23 mouse cellular contexts compared by ENCODE assay signal in genomic region chr8:90499315-90499714, GRCm38 (mm10).
DNase-seq lines count a peak whose midpoint lies in the region; ATAC-seq and TF ChIP-seq lines count a peak whose summit lies in the region.
"Had no signal": no experiment of that assay in that cellular context is flagged by ENCODE, and none has a peak within 500 bp of the region (broad histone marks: within the 10 kb centered on the region; RNA-seq: fewer than 3 reads in every experiment).

No protein-coding gene starts in this region.

- no peaks in the 10 kb centered on the region for H3K27me3 ChIP-seq in forebrain, embryonic 10.5 days (ENCODE audit: poor library complexity, severe bottlenecking)
- no peaks in the 10 kb centered on the region for H3K27me3 ChIP-seq in forebrain, postnatal 0 days (ENCODE audit: insufficient read depth, low read length)
- H3K27me3 ChIP-seq in hindbrain, embryonic 14.5 days (ENCODE audit: control insufficient read depth, insufficient read depth, low read length) = no peaks in the 10 kb centered on the region
- no peaks in the 10 kb centered on the region for H3K27me3 ChIP-seq in hindbrain, embryonic 16.5 days (replicated peaks; ENCODE audit: control insufficient read depth, insufficient read depth, low read length)
- no peaks in the 10 kb centered on the region for H3K27me3 ChIP-seq in midbrain, embryonic 14.5 days (ENCODE audit: control insufficient read depth, insufficient read depth, low read length)
- H3K27me3 ChIP-seq in midbrain, postnatal 0 days (ENCODE audit: insufficient read depth, low read length) = no peaks in the 10 kb centered on the region
- H3K27me3 ChIP-seq: forebrain, embryonic 13.5 days; heart, embryonic 15.5 days had no signal

- H3K27ac ChIP-seq in forebrain, embryonic 10.5 days = peak overlapping the region; percentile 30; the same call in 1 of the 2 replicates
- H3K27ac ChIP-seq in forebrain, postnatal 0 days (ENCODE audit: low read depth, low read length) = no peak overlapping the region
- H3K27ac ChIP-seq in hindbrain, embryonic 14.5 days = 0 out of 2 replicates have a peak overlapping the region, but pooled peaks have one; percentile 18
- no peak overlapping the region for H3K27ac ChIP-seq in hindbrain, embryonic 16.5 days (ENCODE audit: low read depth, low read length)
- H3K27ac ChIP-seq in midbrain, embryonic 14.5 days (replicated peaks; ENCODE audit: low read depth, low read length) = 0 out of 2 replicates have a peak overlapping the region, but pooled peaks have one; percentile 26
- H3K27ac ChIP-seq in midbrain, postnatal 0 days (ENCODE audit: low read depth, low read length) = no peak overlapping the region
- H3K27ac ChIP-seq: embryonic facial prominence, embryonic 13.5 days; forebrain, embryonic 13.5 days; heart, adult 2 months; heart, embryonic 15.5 days had no signal

- 64% methylated on average over 1 of the region's 1 CpGs for WGBS in forebrain, embryonic 10.5 days
- 70% methylated on average over 1 of the region's 1 CpGs for WGBS in forebrain, postnatal 0 days
- WGBS in hindbrain, embryonic 14.5 days = 46% methylated on average over 1 of the region's 1 CpGs
- WGBS in hindbrain, embryonic 16.5 days = 24% methylated on average over 1 of the region's 1 CpGs
- WGBS in midbrain, embryonic 14.5 days = 40% methylated on average over 1 of the region's 1 CpGs
- WGBS in midbrain, postnatal 0 days = 33% methylated on average over 1 of the region's 1 CpGs

- no peak for DNase-seq in forebrain, embryonic 10.5 days (ENCODE audit: extremely low spot score, low spot score)
- DNase-seq in forebrain, postnatal 0 days = no peak
- no peak for DNase-seq in hindbrain, embryonic 14.5 days (ENCODE audit: low spot score)
- no peak for DNase-seq in midbrain, embryonic 14.5 days
- DNase-seq in midbrain, postnatal 0 days (ENCODE audit: low spot score) = no peak
- DNase-seq in brain, adult 2 months (ENCODE audit: low read depth, low spot score) = peak; percentile 60
- DNase-seq in gastrocnemius, postnatal 36 days = no peak
- DNase-seq: adrenal gland, adult 8-10 months; adrenal gland, postnatal 36 days; B cell, adult 2 months; cerebellum, adult 11-12 months; cerebellum, adult 9-10 months; cerebellum, postnatal 25 days; gastrocnemius, postnatal 10 days; heart, adult 2 months; heart, postnatal 14 days had no signal

- peaks cover 34% of the 10 kb centered on the region for H3K4me1 ChIP-seq in forebrain, embryonic 10.5 days
- H3K4me1 ChIP-seq in forebrain, postnatal 0 days (ENCODE audit: insufficient read depth) = peaks cover 23% of the 10 kb centered on the region
- H3K4me1 ChIP-seq in hindbrain, embryonic 14.5 days (replicated peaks; ENCODE audit: control insufficient read depth, insufficient read depth, low read length) = peaks cover 27% of the 10 kb centered on the region
- H3K4me1 ChIP-seq in hindbrain, embryonic 16.5 days (ENCODE audit: control insufficient read depth, insufficient read depth, low read depth, low read length) = peaks cover 15% of the 10 kb centered on the region
- H3K4me1 ChIP-seq in midbrain, embryonic 14.5 days (ENCODE audit: control insufficient read depth, insufficient read depth, low read length) = peaks cover 35% of the 10 kb centered on the region
- peaks cover 8% of the 10 kb centered on the region for H3K4me1 ChIP-seq in midbrain, postnatal 0 days (ENCODE audit: insufficient read depth, low read length)

- no peak for TF ChIP-seq CTCF in forebrain, postnatal 0 days (IDR thresholded peaks at IDR 0.05; ENCODE audit: low read depth)
- no peak for TF ChIP-seq CTCF in midbrain, postnatal 0 days (IDR thresholded peaks at IDR 0.05)

- H3K36me3 ChIP-seq in forebrain, embryonic 10.5 days (replicated peaks) = no peaks in the 10 kb centered on the region
- H3K36me3 ChIP-seq in forebrain, postnatal 0 days (ENCODE audit: insufficient read depth) = no peaks in the 10 kb centered on the region
- no peaks in the 10 kb centered on the region for H3K36me3 ChIP-seq in hindbrain, embryonic 14.5 days (replicated peaks; ENCODE audit: control insufficient read depth, insufficient read depth)
- no peaks in the 10 kb centered on the region for H3K36me3 ChIP-seq in hindbrain, embryonic 16.5 days (ENCODE audit: control insufficient read depth, insufficient read depth, low read length)
- no peaks in the 10 kb centered on the region for H3K36me3 ChIP-seq in midbrain, embryonic 14.5 days (ENCODE audit: control insufficient read depth, insufficient read depth, low read length)
- H3K36me3 ChIP-seq in midbrain, postnatal 0 days (ENCODE audit: insufficient read depth, low read length) = no peaks in the 10 kb centered on the region
- H3K36me3 ChIP-seq: embryonic facial prominence, embryonic 13.5 days; G1E; heart, embryonic 15.5 days had no signal

- H3K9me3 ChIP-seq in forebrain, embryonic 10.5 days = no peaks in the 10 kb centered on the region
- no peaks in the 10 kb centered on the region for H3K9me3 ChIP-seq in forebrain, postnatal 0 days (ENCODE audit: low read length)
- no peaks in the 10 kb centered on the region for H3K9me3 ChIP-seq in hindbrain, embryonic 14.5 days (ENCODE audit: control insufficient read depth, low read length)
- no peaks in the 10 kb centered on the region for H3K9me3 ChIP-seq in hindbrain, embryonic 16.5 days (ENCODE audit: control insufficient read depth, low read length)
- no peaks in the 10 kb centered on the region for H3K9me3 ChIP-seq in midbrain, embryonic 14.5 days (ENCODE audit: control insufficient read depth, low read length)
- H3K9me3 ChIP-seq in midbrain, postnatal 0 days (ENCODE audit: low read length) = no peaks in the 10 kb centered on the region
- H3K9me3 ChIP-seq: embryonic facial prominence, embryonic 13.5 days; forebrain, embryonic 13.5 days; heart, embryonic 15.5 days had no signal

- H3K4me3 ChIP-seq in forebrain, embryonic 10.5 days = no peak overlapping the region
- H3K4me3 ChIP-seq in forebrain, postnatal 0 days (ENCODE audit: low read depth, low read length) = no peak overlapping the region
- H3K4me3 ChIP-seq in hindbrain, embryonic 14.5 days (replicated peaks; ENCODE audit: low read length) = no peak overlapping the region
- no peak overlapping the region for H3K4me3 ChIP-seq in hindbrain, embryonic 16.5 days (ENCODE audit: low read length)
- no peak overlapping the region for H3K4me3 ChIP-seq in midbrain, embryonic 14.5 days (replicated peaks; ENCODE audit: low read depth, low read length)
- H3K4me3 ChIP-seq in midbrain, postnatal 0 days (ENCODE audit: low read depth, low read length) = no peak overlapping the region
- H3K4me3 ChIP-seq: embryonic facial prominence, embryonic 13.5 days; forebrain, embryonic 13.5 days; heart, adult 2 months; heart, embryonic 15.5 days had no signal

- no peak for ATAC-seq in forebrain, postnatal 0 days
- ATAC-seq in hindbrain, embryonic 14.5 days (ENCODE audit: low FRiP score) = no peak
- no peak for ATAC-seq in hindbrain, embryonic 16.5 days
- no peak for ATAC-seq in midbrain, embryonic 14.5 days (ENCODE audit: low FRiP score, low TSS enrichment)
- no peak for ATAC-seq in midbrain, postnatal 0 days (ENCODE audit: low FRiP score)
- ATAC-seq: CD4-positive, CD25-positive, alpha-beta regulatory T cell, adult 4 months; forebrain, embryonic 13.5 days had no signal

- no peak overlapping the region for H3K9ac ChIP-seq in forebrain, postnatal 0 days
- no peak overlapping the region for H3K9ac ChIP-seq in hindbrain, embryonic 14.5 days
- no peak overlapping the region for H3K9ac ChIP-seq in hindbrain, embryonic 16.5 days (ENCODE audit: low read depth, low read length)
- H3K9ac ChIP-seq in midbrain, embryonic 14.5 days (replicated peaks; ENCODE audit: low read length) = no peak overlapping the region
- H3K9ac ChIP-seq in midbrain, postnatal 0 days (replicated peaks; ENCODE audit: low read length, poor library complexity, severe bottlenecking) = no peak overlapping the region
- H3K9ac ChIP-seq: embryonic facial prominence, embryonic 13.5 days; forebrain, embryonic 13.5 days; heart, embryonic 15.5 days had no signal

- intact Hi-C loops in gastrocnemius, postnatal 36 days (cut with DNase I) = no loop called here

- H3K4me2 ChIP-seq in forebrain, postnatal 0 days (ENCODE audit: low read depth) = no peak overlapping the region
- H3K4me2 ChIP-seq in hindbrain, embryonic 14.5 days (replicated peaks) = no peak overlapping the region
- no peak overlapping the region for H3K4me2 ChIP-seq in hindbrain, embryonic 16.5 days (ENCODE audit: low read length)
- no peak overlapping the region for H3K4me2 ChIP-seq in midbrain, embryonic 14.5 days (ENCODE audit: low read length)
- no peak overlapping the region for H3K4me2 ChIP-seq in midbrain, postnatal 0 days (ENCODE audit: low read depth, low read length, poor library complexity, severe bottlenecking)
- H3K4me2 ChIP-seq: embryonic facial prominence, embryonic 13.5 days; forebrain, embryonic 13.5 days; heart, embryonic 11.5 days; heart, embryonic 15.5 days had no signal

Comparison
In these comparisons a context has a peak if more than half of its experiments do, and no peak if none do; other contexts are left out.
1. H3K27ac ChIP-seq: peak in forebrain, embryonic 10.5 days (single experiment), hindbrain, embryonic 14.5 days (single experiment) and midbrain, embryonic 14.5 days (single experiment); none in forebrain, postnatal 0 days (single experiment), hindbrain, embryonic 16.5 days (single experiment) and midbrain, postnatal 0 days (single experiment).